Mouse (Mus musculus) activated CD4-positive, CD25-positive, alpha-beta regulatory T cell, adult 4 months (primary cell): ENCODE measurements around the gene Napsa. TPM values are rescaled to one million over a fixed set of nuclear protein-coding genes. Genes with fewer than 3 reads are reported as not detected.

Experiments
- ATAC-seq: one replicate; pipeline ENCODE4 v1.8.0; 2017
- polyA plus RNA-seq, 2 experiments: library from polyadenylated mRNA; unstranded; fragments of 100-300 nt; shearing (Covaris generic); gene quantifications; one replicate each; pipeline ENCODE4 v1.2.1; 2017

The Napsa gene
- 1 to 10 TPM in 1 of 2 experiments, under 1 TPM in 1; 0.38 to 2.8 TPM for polyA plus RNA-seq

DNA sequence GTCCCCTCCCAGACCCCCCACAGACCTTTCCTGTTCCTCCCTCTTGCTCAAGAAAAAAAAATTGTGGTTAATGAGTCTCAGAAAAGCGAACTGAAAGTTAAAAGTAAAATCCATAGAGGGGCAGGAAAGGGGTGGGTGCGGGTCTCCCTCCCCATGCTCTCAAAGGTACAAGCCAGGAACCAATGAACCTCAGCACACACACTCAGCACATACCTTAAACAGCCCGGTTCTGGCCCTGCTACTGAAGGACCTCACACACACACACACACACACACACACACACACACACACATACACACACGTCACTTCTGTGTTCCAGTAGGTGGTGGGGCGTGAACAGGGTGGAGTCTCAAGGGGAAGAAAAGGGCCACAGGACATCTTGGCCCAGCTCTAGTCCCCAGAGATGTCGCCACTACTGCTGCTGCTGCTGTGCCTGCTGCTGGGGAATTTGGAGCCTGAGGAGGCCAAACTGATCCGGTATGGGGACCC is at the start of gene Napsa:
Napsa (plus strand) TSS at position 168 of the 489 bp plus-strand sequence.
- no peak for ATAC-seq

DNA sequence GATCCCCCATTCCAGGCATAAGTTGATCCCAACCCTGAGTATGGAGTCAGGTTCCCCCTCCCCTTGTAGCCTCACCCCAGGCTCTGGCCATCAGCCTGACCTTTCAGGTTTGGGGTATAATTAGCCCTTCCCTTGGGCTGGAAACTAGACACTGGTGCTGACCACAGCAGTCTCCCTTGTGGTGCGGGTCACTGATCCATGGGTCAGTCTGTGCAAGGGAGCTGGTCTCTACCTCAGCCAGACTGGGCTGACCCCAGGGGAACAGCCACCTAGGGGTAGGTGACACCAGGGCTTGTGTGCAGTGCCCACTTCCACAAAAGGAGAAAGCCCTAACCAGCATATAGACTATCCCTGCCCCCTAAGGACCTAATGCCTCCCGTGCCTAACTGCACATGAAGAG is 49.1 kb upstream of the Napsa start:
- no peak for ATAC-seq

DNA sequence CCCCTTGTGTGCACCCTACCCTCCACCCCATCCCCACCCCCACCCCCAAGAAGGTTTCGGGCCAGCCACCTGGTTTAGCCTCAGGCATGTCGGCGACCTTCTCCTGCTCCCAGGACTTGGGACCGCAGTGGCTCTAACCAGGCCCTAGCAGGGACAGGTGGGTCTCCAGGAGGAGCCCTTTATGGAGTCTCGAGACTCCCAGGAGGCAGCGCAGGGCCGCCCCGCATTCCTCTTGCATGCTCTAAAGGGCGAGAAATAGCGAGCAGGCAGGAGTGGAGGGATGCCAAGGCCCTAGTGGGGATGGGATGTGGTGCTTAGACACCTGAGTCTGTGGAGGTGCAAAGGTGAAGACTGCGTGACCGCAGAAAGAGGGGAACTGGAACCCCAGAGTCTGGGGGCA is 47.7 kb upstream of the Napsa start, which contains the start of gene Mybpc2:
Mybpc2 (minus strand) TSS at position 155 of the 400 bp plus-strand sequence.
- ATAC-seq = no peak

DNA sequence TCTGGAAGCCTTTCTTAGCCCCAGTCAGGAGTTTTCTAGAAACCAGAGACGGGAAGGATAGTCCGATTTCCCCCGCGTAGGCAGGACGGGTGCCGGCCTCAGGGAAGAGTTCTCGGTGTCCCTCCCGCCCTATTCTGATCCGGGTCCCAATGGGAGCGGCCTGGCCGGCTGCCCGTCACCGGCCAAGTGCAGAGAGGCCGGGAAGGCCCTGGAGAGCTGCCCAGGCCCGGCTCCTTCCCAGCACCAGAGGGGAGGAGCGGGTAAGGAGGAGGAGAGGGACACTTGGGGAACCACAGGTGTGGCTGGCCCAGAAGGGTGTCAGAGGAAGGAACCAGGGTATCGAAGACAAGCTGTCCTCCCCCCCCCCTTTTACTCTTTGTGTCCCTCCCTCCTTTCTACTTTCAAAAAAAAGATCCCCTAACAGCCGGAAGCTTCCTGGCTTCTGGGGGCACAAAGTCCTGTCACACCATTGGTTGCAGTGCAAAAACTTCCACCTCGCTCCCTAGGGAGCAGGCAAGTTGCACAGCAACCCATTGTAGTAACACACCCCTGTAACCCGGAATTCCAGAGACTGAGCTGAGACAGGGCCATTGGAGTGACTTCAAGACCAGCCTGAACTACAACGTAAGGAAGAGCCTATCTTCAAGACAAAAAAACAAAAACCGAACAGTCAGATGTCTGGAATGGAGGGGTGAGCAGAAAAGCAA is 46.9 kb upstream of the Napsa start:
- no peak for ATAC-seq

DNA sequence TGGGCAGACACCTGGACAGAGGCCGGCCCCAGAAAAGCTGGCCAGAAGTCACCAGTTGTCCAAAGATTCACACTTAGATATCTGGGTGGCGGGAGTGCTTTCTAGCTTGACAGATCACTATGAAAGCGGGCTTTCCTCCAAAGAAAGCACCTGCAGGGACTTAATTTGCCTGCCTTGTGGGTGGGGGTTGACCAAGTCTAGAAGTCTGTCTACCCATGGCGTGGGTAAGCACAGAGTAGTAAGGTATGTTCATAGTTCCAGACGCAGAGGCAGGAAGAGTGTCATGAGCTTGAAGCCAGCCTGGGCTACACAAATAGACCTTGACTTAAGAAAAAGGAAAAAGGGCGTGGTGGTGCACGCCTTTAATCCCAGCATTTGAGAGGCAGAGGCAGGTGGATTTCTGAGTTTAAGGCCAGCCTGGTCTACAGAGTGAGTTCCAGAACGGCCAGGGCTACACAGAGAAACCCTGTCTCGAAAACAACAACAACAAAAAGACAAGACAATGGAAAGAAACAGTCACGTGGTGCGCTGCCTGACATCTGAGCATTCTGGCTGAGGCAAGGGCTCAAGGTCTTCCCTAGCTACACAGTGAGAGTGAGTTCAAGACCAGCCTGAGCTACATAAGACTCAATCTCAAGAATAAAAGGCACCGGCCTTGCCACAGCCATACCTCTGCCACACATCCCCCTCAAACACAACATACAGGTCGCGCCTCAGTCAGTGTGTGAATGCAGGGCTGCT is 45.6 kb upstream of the Napsa start:
- no peak for ATAC-seq

DNA sequence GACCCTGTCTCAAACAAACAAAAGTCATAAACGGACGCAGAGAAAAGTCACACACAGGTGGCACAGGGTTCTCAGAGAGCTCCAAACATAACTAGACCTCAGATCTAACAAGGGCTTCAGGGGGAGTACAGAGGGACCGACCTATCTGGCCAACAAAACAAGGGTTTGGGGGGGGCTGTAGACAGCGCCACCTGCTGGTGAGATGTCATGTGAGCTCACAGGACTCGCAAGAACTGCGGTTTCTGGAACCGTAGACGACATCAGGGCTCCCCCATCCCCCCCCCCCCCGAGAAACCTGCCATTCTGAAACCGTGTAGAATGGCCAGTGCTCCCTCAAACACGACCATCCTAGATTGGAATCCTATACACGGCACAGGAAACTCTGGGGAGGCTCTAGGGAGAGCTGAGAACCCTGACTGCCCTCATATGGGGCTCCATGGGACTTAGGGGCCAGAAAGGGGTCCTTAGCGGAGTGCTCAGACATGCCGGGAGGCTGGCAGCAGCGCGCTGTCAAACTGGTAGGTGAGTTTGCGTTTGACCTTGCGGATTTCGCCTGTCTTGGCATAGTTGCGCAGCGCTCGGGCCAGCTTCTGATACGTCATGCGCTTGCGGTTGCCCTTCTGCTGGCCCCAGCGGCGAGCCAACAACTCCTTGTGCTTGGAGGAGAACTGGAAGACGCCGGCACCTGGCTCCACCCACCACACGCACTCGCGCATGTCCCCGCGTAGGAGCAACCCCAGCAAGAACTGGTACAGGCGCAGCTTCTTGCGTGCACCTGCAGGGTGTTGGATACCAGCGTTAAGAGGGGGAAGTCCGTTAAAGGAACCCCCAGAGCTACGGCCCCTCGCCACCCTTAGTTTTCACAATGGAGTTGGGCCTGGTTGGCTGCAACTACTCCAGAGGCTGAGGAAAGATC is 44.4 kb upstream of the Napsa start:
- peak; percentile 49 for ATAC-seq

DNA sequence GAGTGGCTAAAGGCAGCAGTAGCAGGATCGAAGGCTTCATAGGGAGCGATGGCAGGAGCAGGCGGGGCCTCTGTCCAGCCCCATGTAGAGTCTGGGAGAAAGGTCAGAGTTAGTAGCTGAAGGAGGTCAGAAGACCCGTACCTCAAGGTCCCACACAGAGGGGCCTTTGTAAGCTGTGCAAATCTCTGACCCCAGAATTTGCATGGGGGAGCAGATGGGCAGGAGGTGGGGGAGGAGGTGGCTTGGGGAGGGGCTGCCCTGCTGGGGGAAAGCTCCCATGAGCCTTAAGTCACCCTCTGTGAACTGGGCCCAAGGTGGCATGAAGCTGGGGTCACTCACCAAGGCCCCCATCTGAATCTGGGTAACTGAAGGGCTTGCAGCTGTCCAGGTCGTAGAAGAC is 42.7 kb upstream of the Napsa start:
- ATAC-seq = no peak

DNA sequence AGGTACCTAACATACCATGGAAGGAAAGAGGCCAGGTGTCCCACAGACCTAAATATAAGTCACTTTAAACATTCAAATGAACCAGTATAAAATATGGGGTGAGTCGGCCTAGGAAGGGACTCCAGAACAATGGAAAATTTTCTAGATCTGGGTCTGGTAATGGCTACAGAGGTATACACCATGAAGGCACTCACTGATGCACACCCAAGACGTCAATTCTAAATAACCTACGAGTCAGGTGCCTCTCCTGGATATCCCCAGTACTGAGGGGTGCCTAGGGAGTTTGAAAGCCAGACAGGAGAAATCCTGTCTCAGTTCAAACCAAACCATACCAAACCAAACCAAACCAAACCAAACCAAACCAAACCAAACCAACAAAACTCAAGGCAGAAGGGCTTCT is 41.7 kb upstream of the Napsa start:
- no peak for ATAC-seq

DNA sequence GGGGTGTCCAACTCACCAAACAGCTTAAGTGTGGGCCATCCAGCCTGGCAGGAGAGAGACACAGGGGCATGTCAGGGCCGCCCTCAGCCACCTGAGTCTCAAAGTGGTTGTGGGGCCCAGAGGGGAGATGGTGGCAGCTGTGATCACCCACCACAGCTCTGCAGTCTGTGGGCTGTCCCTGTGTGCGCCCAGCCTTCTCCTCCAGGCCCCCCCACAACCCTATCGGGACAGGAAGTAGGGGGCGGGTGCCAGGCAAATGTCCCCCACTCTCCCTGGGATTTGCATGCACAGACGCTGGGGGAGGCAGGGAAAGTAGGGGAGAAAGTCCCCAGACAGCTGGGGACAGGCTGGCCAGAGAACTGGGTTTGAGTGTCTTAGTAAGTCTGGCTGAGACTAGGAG is 41.0 kb upstream of the Napsa start:
- ATAC-seq = no peak

DNA sequence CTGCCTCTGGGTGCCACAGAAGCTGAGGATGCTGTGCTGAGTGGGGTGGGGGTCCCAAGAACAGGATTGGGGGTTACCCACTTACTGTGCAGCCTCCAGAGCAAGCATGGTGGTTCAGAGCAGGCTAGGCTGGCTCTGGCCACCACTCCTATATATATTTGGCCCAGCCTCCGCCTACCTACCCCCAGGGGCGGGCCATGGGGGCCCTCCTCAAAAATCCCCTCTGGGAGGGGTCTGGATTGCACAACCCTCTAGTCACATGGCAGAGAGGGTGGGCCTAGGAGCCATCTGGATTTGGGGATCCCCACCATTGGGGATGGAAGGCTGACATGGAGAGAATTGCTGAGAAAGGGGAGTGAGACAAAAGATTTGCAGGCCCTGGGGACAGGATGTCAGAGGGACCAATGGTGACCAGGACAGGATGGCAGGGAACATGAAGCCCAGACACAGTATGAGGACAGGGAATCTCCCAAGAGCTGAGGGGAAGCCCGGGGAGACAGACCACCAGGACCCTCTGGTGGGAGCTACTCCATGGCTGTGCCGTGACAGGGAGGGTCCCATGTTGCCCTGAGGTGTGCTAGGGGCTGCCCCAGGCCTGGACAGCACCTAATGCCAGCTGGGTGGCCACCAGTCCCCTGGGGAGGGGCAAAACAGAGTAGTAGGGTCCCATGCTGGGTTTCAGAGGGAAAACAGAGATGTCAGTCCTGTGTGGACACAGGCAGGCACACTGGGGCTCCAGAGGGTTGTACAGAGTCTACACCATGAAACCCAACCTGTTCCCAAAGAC is 40.0 kb upstream of the Napsa start, which contains the start of gene Spib:
Spib (minus strand) TSS at position 126 of the 787 bp plus-strand sequence.
- no peak for ATAC-seq

DNA sequence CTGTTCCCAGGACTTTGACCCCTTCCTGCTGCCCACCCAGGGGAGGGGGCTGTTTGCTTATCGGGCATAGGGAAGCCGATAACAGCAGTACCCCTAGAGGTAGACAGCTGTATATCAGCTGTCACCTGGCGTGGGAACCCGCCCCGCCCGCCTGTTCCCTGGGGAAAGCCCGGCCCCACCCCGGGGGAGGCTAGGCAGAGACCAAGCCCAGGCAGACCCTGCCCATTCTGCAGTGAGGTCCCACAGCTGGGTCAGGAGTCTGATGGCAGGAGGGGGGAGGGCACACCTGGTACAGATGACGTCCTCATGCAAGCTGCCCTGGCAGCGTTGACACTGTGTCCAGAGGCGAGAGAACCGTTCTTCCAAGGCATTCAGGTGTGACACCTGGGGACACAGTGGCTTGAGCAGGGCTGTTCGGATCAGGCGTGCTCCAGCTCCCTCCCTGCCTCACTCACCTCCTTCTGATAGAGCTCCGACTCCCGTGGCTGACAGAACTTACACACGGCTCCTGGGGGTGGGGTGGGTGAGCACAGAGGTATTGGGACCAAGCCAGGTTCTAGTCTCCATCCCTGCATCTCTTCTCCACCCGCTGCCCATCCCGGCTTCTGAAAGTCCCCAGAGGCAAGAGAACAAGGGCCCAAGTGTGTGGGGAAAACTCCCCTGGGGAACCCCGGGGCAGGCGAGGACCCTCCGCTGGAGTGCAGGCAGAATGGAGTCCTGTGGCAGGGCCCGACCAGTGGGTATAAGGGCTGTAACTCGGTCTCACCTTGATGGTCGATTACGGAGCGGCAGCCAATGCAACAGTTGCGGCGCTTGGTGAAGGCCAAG is 39.0 kb upstream of the Napsa start:
- ATAC-seq = no peak

DNA sequence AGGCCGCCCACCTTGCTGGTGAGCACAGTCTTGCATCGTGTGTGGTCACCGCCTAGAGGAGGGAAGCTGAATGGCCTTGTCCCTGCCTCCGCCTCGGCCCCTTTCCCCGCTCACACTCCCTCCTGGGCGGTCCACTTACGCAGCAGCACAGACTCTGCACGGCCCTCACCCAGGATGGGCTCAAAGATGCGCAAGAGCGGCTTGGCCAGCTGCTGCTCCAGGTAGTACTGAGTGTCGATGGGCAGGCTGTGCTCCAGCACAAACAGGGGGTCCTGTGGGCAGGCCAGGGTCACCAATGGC is 38.5 kb upstream of the Napsa start:
- no peak for ATAC-seq

DNA sequence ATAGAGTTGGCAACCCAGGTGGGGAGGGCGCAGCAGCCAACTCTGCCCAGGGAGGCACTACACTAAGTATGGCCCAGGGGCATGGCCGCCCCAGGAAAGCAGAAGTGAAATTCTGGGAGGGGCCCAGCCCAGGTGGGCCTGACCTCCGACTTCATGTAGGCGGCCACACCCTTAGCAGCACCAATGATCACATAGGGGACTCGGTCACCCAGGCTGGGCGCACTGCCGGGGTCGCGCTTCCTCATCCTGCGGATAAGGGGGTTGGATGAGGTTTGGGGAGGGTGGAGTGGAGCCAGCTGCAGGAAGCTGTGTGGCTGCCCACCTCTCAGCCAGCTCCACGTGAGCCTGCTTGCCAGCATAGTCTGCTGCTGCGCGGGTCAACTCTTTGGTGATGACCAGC is 37.9 kb upstream of the Napsa start:
- no peak for ATAC-seq

DNA sequence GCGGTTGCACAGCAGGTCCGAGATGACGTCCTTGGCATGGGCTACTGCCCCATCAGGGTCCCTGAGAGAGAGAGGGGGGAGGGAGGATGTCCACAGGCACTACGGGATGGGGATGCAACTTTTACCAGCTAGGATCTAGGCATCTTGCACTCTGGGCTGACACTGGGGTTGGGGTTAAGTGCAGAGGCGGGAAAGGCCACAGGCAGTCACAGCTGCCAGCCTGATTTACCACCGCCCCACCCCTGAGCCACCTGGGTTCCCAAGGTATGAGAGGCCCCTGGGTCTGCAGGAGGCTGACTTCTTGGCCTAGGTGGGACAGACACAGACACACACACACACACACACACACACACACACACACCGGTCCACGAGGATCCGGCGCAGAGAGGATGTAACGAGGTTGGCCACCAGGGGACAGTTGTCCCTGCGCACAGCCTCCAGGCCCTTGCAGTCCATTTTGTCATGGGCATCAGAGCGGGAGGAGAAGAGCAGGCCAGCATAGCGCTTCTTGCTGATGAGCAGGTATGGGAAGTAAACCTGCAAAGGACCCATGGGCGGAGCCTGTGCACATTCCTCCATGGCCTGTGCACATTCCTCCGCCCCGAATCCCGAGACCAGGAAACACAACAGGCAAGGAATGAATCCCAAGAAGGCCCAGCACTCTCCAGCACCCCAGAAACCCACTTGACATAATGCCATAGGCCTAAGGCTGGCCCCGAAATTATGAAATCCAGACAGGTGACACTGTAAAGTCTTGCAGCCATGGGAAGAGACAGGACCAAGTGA is 37.3 kb upstream of the Napsa start:
- no peak for ATAC-seq

DNA sequence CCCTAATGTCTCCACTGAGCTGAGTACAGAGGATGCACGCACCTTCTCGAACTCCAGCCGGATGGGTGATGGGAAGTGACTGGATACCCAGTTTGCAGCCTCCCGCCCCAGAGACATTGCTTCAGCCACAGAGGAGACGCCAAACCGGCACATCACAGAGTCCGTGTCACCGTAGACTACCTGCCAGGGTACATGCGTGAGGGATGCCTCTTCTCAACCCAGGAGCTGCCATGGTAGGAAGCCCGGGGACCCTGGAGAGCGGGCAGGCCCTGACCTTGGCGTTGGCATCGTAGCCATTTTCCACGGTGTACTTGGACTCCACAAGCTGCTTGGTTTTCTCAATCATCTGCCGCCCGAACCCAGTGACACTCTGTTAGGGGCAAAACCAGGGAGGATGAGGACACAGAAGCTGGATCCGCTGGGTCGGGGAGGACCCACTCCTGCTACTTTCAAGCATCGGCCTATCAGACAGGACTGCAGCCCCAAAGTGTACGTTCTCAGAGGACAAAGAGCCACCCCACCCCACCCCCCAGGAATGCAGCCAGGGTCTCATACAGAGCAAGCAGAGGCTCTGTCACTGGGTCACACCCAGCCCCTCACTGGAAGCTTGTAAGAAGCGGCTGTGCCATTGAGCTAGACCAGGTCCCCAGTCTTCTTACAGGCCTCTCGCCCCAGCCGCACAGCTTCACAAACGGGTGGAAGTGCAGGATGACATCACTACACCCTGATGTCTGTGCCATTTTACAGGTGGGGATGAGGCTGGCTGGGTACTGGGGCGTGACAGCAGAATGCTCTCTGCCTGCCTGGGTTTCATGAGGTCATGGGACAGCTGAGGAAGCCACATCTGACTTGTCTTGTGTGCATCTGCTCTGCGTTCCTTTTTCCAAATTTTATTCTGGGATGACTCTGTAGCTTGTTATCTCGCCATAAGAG is 36.3 kb upstream of the Napsa start:
- ATAC-seq = no peak

DNA sequence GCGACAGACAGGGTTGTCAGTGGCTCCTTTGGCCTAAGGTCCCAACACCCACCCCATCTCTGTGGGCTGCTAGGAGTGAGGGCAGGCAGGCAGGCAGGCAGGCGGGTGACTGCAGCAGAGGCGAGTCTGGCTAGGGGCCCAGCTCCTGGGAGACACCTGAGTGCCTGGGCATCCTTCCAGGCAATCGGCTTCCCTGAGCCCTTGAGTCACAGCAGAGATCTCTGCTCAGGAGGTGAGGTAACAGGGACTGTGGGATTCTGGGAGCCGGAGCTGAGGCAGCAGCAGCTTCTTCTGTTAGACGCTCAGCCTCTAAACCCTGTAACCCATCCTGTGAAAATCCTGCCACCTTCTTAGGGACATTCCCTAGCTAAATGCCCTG is 35.6 kb upstream of the Napsa start:
- ATAC-seq = no peak

DNA sequence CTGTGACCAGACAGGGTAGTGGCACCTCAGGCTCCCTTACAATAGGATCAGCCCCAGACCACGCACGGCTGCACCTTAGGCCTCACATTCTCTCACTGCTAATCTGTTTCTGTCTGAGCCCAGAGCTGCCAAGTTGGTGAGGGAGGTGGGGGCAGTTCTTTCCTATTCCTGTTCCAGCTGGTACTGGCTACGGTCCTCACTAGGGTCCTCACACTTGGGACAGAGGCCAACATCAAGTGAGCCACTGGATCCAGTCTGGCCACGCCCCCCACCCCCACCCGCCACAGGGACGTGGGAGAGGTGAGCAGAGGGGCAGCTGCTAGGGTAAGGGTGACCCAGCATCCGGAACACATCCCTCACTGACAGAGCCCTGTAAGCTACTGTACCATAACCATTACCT is 35.2 kb upstream of the Napsa start:
- ATAC-seq = no peak

DNA sequence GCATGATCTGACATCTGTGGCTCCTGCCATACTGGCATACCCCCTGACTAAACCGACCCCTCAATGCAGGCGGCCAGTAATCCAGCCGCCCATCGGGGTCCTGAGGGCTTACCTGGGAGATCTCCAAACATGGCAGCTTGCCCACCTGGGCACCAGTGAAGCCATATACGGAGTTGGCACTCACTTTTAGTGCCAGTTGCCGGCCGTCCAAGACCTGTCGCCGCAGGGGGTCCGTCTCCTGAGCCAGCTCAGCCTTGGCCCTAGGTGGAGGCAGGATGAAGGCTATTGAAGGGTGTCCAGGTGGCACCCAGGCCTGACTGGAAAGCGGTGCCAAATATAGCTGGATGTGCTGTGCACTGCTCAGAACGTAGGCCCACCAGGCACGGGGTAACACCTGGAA is 34.7 kb upstream of the Napsa start:
- ATAC-seq = no peak
